Mouse (Mus musculus): ENCODE measurements around the gene Ogfod3. TPM values are rescaled to one million over a fixed set of nuclear protein-coding genes. Genes with fewer than 3 reads are reported as not detected.

Gene Ogfod3
- total and polyA plus RNA-seq, 3 experiments: 12.3 to 12.7 TPM; not detected in 1

DNA sequence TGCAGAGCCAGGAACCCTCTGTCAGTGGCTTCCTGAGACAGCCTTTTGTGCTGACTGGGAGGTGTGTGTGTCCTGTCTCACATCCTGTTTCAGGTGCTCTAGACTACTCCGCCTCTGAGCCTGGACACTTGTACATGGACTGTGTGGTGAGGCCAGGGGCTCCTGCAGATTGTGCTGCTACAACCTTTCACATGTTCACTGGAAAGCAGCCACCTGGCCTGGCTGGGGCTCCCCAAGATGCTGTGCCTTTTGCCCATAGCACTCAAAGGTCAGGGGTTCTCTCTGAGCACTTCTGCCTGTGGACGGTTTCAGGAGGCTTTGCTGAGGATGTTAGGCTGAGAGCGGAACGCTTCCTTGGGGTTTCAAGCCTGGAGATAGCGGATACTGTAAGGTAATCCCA is 16.3 kb upstream of the Ogfod3 start:
- H3K9ac ChIP-seq (ENCODE audit: control insufficient read depth, low read depth, low read length, poor library complexity, severe bottlenecking): no peak overlapping the region
- no peak overlapping the region for H3K4me3 ChIP-seq (ENCODE audit: control insufficient read depth in 1 of 2, insufficient read depth in 1 of 2, low read depth in 2 of 2, low read length in 2 of 2)
- no peak for DNase-seq (ENCODE audit: low read depth, low spot score)
- H3K27ac ChIP-seq (ENCODE audit: control insufficient read depth, low read depth, low read length): no peak overlapping the region
- no peaks in the 10 kb centered on the region for H3K27me3 ChIP-seq (ENCODE audit: control insufficient read depth in 1 of 2, insufficient read depth in 2 of 2, low read length in 2 of 2)
- peaks cover 2 to 6% of the 10 kb centered on the region in 2 experiments; a peak in 3 of 4 replicates for H3K36me3 ChIP-seq (ENCODE audit: control insufficient read depth in 1 of 2, insufficient read depth in 2 of 2, low read length in 2 of 2)
- H3K9me3 ChIP-seq (replicated peaks; ENCODE audit: insufficient read depth, low read length): no peaks in the 10 kb centered on the region
- peaks cover 3 to 5% of the 10 kb centered on the region in 2 experiments; a peak in 2 of 4 replicates for H3K4me1 ChIP-seq (ENCODE audit: control insufficient read depth in 1 of 2, insufficient read depth in 2 of 2, low read length in 2 of 2)
- no peaks in the 10 kb centered on the region for H3K79me2 ChIP-seq (ENCODE audit: control insufficient read depth, insufficient read depth, low read length, poor library complexity)
- TF ChIP-seq USF1 (IDR thresholded peaks at IDR 0.05; ENCODE audit: low read depth, low read length) (no peak), MYC (IDR thresholded peaks at IDR 0.05; ENCODE audit: low read depth, low read length) (no peak), MXI1 (IDR thresholded peaks at IDR 0.05; ENCODE audit: low read depth, low read length) (no peak), GATA1 (IDR thresholded peaks at IDR 0.05; ENCODE audit: low read depth, low read length) (no peak), POLR2AphosphoS2 (IDR thresholded peaks at IDR 0.05; ENCODE audit: low read length) (no peak), ETS1 (IDR thresholded peaks at IDR 0.05; ENCODE audit: low read depth, low read length) (no peak)

DNA sequence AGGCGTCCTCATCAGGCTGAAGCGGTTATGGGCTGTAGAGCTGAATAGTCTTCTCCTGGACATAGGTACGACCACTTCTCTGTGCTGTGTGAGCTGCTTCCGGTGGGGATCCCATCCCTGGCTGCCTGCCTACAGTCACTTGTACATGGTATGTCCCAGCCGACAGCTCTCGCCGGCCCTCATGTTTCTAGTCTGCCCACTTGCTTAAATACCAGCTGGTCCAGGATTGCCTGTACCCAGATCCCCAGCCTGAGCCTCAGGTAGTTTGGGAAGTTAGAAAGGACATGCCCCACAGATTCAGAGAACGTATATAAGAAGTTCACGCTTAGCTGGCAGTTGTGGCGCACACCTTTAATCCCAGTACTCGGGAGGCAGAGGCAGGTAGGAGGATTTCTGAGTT is 15.3 kb upstream of the Ogfod3 start:
- TF ChIP-seq TBP (IDR thresholded peaks at IDR 0.05; ENCODE audit: low read depth, low read length): no peak
- no peak for TF ChIP-seq HCFC1 (IDR thresholded peaks at IDR 0.05; ENCODE audit: low read depth, low read length)
- no peak for TF ChIP-seq TAL1 (IDR thresholded peaks at IDR 0.05; ENCODE audit: low read length)
- TF ChIP-seq CHD2 (IDR thresholded peaks at IDR 0.05; ENCODE audit: low read length): no peak
- no peak for TF ChIP-seq RAD21 (IDR thresholded peaks at IDR 0.05; ENCODE audit: low read depth, low read length)
- TF ChIP-seq MAFK (IDR thresholded peaks at IDR 0.05; ENCODE audit: borderline replicate concordance, low read depth, low read length): no peak
- no peak for TF ChIP-seq JUND (IDR thresholded peaks at IDR 0.05; ENCODE audit: low read depth, low read length)
- no peak for TF ChIP-seq ETS1 (IDR thresholded peaks at IDR 0.05; ENCODE audit: low read depth, low read length)
- TF ChIP-seq CHD1 (IDR thresholded peaks at IDR 0.05; ENCODE audit: low read depth, low read length): no peak
- no peak for TF ChIP-seq EP300 (IDR thresholded peaks at IDR 0.05; ENCODE audit: low read depth in 1 of 2, low read length in 2 of 2)
- no peak for TF ChIP-seq BHLHE40 (IDR thresholded peaks at IDR 0.05; ENCODE audit: borderline replicate concordance, low read depth, low read length)

More for the DNA sequence above, 15.3 kb upstream of the Ogfod3 start:
- Histone ChIP-seq H3K27ac (ENCODE audit: control insufficient read depth, low read depth, low read length) (no peak overlapping the region), H3K9ac (ENCODE audit: control insufficient read depth, low read depth, low read length, poor library complexity, severe bottlenecking) (no peak overlapping the region), H3K9me3 (replicated peaks; ENCODE audit: insufficient read depth, low read length) (no peaks in the 10 kb centered on the region), H3K79me2 (ENCODE audit: control insufficient read depth, insufficient read depth, low read length, poor library complexity) (no peaks in the 10 kb centered on the region), H3K27me3 (ENCODE audit: control insufficient read depth in 1 of 2, insufficient read depth in 2 of 2, low read length in 2 of 2) (no peaks in the 10 kb centered on the region), H3K4me3 (ENCODE audit: control insufficient read depth in 1 of 2, insufficient read depth in 1 of 2, low read depth in 2 of 2, low read length in 2 of 2) (no peak overlapping the region), H3K36me3 (ENCODE audit: control insufficient read depth in 1 of 2, insufficient read depth in 2 of 2, low read length in 2 of 2) (peaks cover 2 to 6% of the 10 kb centered on the region in 2 experiments; a peak in 3 of 4 replicates), H3K4me1 (ENCODE audit: control insufficient read depth in 1 of 2, insufficient read depth in 2 of 2, low read length in 2 of 2) (peaks cover 3 to 5% of the 10 kb centered on the region in 2 experiments; a peak in 2 of 4 replicates)
- DNase-seq (ENCODE audit: low read depth, low spot score): no peak
